Mouse (Mus musculus) heart, embryonic 15.5 days (tissue): ENCODE measurements around the gene Ube3a. TPM values are rescaled to one million over a fixed set of nuclear protein-coding genes. Genes with fewer than 3 reads are reported as not detected.

Source experiments
- ATAC-seq: fragments of 200-750 bp; cut with Nextera tagmentation; replicated peaks from 2 replicates; pipeline ENCODE4 v1.8.0; 2017; ENCODE audit warnings: low read depth, moderate TSS enrichment; ENCODE audit not compliant: insufficient number of reproducible peaks, insufficient read depth, low FRiP score
- H3K27ac ChIP-seq: fragments of 300-500 bp; sonication (generic); 2 replicates; pipeline ENCODE4 v1.5.1; 2015; ENCODE audit warnings: mild to moderate bottlenecking, inconsistent platforms
- H3K27me3 ChIP-seq: fragments of 300-500 bp; sonication (generic); 2 replicates; pipeline ENCODE4 v1.6.1; 2015; ENCODE audit warnings: inconsistent platforms
- H3K36me3 ChIP-seq: fragments of 300-500 bp; sonication (generic); 2 replicates; pipeline ENCODE4 v1.6.1; 2015; ENCODE audit warnings: mild to moderate bottlenecking, inconsistent platforms
- H3K4me1 ChIP-seq: fragments of 300-500 bp; sonication (generic); replicated peaks from 2 replicates; pipeline ENCODE4 v1.6.1; 2015; ENCODE audit warnings: inconsistent platforms
- H3K4me2 ChIP-seq: fragments of 300-500 bp; sonication (generic); 2 replicates; pipeline ENCODE4 v1.6.1; 2015; ENCODE audit warnings: inconsistent platforms, mild to moderate bottlenecking, moderate library complexity
- H3K4me3 ChIP-seq: fragments of 300-500 bp; sonication (generic); 2 replicates; pipeline ENCODE4 v1.5.1; 2015; ENCODE audit warnings: mild to moderate bottlenecking, inconsistent platforms
- H3K9ac ChIP-seq: fragments of 300-500 bp; sonication (generic); 2 replicates; pipeline ENCODE4 v1.6.1; 2015; ENCODE audit warnings: mild to moderate bottlenecking, inconsistent platforms
- H3K9me3 ChIP-seq: fragments of 300-500 bp; sonication (generic); replicated peaks from 2 replicates; pipeline ENCODE4 v1.6.1; 2016; ENCODE audit warnings: inconsistent platforms
- WGBS: fragments of 180-500 bp; shearing (Covaris S2); methylation state at CpG from one replicate; pipeline ENCODE4 v1.1.7; 2015; ENCODE audit warnings: mixed read lengths; 5-methylcytosine and 5-hydroxymethylcytosine counted together
- polyA plus RNA-seq: library from polyadenylated mRNA; unstranded; fragments of >200 nt; fragmentation: Nextera tagmentation; extraction: Ambion mirVana; gene quantifications from 2 replicates; pipeline ENCODE4 v1.2.1, GENCODE M21; 2015

Ube3a gene
- polyA plus RNA-seq, 1 experiment from 2014 or later: 121 TPM

DNA sequence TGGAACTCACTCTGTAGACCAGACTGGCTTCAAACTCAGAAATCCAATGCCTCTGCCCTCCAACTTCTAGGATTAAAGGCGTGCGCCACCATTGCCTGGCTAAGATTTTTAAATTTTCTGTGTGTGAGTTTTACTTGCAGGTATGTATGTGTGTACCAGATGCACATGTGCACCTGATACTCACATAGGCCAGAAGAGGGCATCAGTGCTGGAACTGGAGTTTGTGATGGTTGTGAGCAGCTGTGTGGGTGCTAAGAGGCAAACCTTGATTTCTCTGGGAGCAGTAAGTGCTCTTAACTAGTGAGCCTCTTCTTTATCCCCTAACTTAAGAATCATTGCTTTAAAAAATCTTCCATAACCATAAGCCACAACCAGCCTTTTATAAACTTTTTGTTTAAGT, 17.0 kb downstream of the Ube3a start:
- 94% methylated on average over 2 of the region's 2 CpGs for WGBS

GRCm38 (mm10) chr7:59253373-59253772, 24.8 kb downstream of the Ube3a start:
- WGBS: 98% methylated on average over 2 of the region's 2 CpGs
- H3K27ac ChIP-seq: no peak overlapping the region

More for the DNA sequence above, 17.0 kb downstream of the Ube3a start:
- ATAC-seq: no peak
- Histone ChIP-seq H3K9me3 (no peaks in the 10 kb centered on the region), H3K36me3 (peaks cover 5% of the 10 kb centered on the region; the same call in 1 of the 2 replicates), H3K4me2 (no peak overlapping the region), H3K27ac (no peak overlapping the region), H3K9ac (no peak overlapping the region), H3K4me1 (no peaks in the 10 kb centered on the region), H3K27me3 (no peaks in the 10 kb centered on the region), H3K4me3 (no peak overlapping the region)

DNA sequence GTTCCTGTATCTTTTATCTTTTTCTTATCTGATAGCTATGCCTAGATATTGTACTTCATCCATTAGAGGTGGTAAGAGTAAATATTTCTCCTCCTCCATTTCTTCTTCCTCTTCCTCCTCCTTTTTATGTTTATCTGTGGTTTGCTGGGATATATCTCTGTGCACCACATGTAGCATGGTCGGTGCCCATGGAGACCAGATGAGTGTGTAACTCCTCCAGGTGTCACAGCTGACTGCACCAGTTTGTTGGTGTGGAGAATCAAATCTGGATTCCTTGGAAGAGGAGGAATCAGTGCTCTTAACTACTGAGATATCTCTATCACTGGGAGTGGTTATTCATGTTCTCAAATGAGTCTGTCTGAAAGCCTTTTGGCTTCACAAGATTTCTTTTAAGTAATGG, 37.0 kb downstream of the Ube3a start:
- no peak overlapping the region for H3K4me3 ChIP-seq
- no peak overlapping the region for H3K27ac ChIP-seq
- H3K4me2 ChIP-seq: no peak overlapping the region
- WGBS: 86% methylated on average over 1 of the region's 1 CpGs
- H3K9me3 ChIP-seq: no peaks in the 10 kb centered on the region
- no peak overlapping the region for H3K9ac ChIP-seq
- no peaks in the 10 kb centered on the region for H3K4me1 ChIP-seq
- ATAC-seq: no peak
- H3K27me3 ChIP-seq: no peaks in the 10 kb centered on the region
- H3K36me3 ChIP-seq: no peaks in the 10 kb centered on the region

More at GRCm38 (mm10) chr7:59253373-59253772, 24.8 kb downstream of the Ube3a start:
- no peak overlapping the region for H3K9ac ChIP-seq
- H3K4me1 ChIP-seq: peaks cover 6% of the 10 kb centered on the region
- H3K4me3 ChIP-seq: no peak overlapping the region
- no peaks in the 10 kb centered on the region for H3K27me3 ChIP-seq
- ATAC-seq: no peak
- no peaks in the 10 kb centered on the region for H3K9me3 ChIP-seq
- peaks cover 14% of the 10 kb centered on the region for H3K36me3 ChIP-seq
- H3K4me2 ChIP-seq: no peak overlapping the region

GRCm38 (mm10) chr7:59271775-59272174, 43.2 kb downstream of the Ube3a start:
- H3K9me3 ChIP-seq: no peaks in the 10 kb centered on the region
- WGBS: 59% methylated on average over 4 of the region's 4 CpGs
- no peak overlapping the region for H3K9ac ChIP-seq
- H3K27me3 ChIP-seq: no peaks in the 10 kb centered on the region
- peaks cover 9% of the 10 kb centered on the region for H3K36me3 ChIP-seq
- no peak overlapping the region for H3K27ac ChIP-seq
- no peak overlapping the region for H3K4me2 ChIP-seq
- no peak overlapping the region for H3K4me3 ChIP-seq
- no peaks in the 10 kb centered on the region for H3K4me1 ChIP-seq
- no peak for ATAC-seq

- no peak for ATAC-seq
- Histone ChIP-seq H3K27ac (no peak overlapping the region), H3K4me2 (no peak overlapping the region), H3K9me3 (no peaks in the 10 kb centered on the region), H3K9ac (no peak overlapping the region), H3K4me1 (no peaks in the 10 kb centered on the region), H3K36me3 (peaks cover 11% of the 10 kb centered on the region; the same call in 1 of the 2 replicates), H3K27me3 (no peaks in the 10 kb centered on the region), H3K4me3 (no peak overlapping the region)
- 93% methylated on average over 1 of the region's 1 CpGs for WGBS
Measured at GRCm38 (mm10) chr7:59312576-59312975, 84.0 kb downstream of the Ube3a start.

DNA sequence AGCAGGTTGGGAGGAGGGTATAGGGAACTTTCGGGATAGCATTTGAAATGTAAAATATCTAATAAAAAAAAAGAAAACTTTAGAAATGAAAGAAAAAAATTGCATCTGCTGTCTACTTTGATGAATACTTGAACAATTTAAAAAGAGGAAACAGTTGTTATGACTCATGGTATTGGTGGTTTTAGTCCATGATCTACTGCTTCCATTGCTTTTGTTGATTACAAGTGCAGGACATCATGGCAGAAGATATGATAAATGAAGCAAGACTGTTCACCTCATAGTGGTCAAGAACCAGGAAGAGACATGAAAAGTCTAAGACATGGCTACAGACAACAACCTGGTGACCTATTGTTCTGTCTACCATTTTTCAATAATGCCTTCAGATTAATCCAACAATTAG, 94.2 kb downstream of the Ube3a start:
- Histone ChIP-seq H3K4me1 (no peaks in the 10 kb centered on the region), H3K27me3 (no peaks in the 10 kb centered on the region), H3K36me3 (no peaks in the 10 kb centered on the region), H3K4me2 (no peak overlapping the region), H3K27ac (no peak overlapping the region), H3K9ac (no peak overlapping the region), H3K9me3 (no peaks in the 10 kb centered on the region), H3K4me3 (no peak overlapping the region)
- WGBS: 80% methylated on average over 1 of the region's 1 CpGs
- ATAC-seq: no peak
